Mouse (Mus musculus) hindbrain, embryonic 10.5 days (tissue): ENCODE measurements around the gene Olfr211. TPM values are rescaled to one million over a fixed set of nuclear protein-coding genes. Genes with fewer than 3 reads are reported as not detected.

Experiments used
- DNase-seq: peaks from one replicate; pipeline ENCODE4 v3.0.0-alpha.2; 2017; ENCODE audit warnings: low spot score
- H3K27ac ChIP-seq: fragments of 300-500 bp; sonication (generic); 2 replicates; pipeline ENCODE4 v1.5.1; 2016; ENCODE audit warnings: mild to moderate bottlenecking, moderate library complexity
- H3K27me3 ChIP-seq: fragments of 300-500 bp; sonication (generic); 2 replicates; pipeline ENCODE4 v1.6.1; 2016; ENCODE audit warnings: mild to moderate bottlenecking; ENCODE audit not compliant: poor library complexity, insufficient read depth, severe bottlenecking
- H3K36me3 ChIP-seq: fragments of 300-500 bp; sonication (generic); 2 replicates; pipeline ENCODE4 v1.6.1; 2016; ENCODE audit warnings: mild to moderate bottlenecking, moderate library complexity
- H3K4me1 ChIP-seq: fragments of 300-500 bp; sonication (generic); replicated peaks from 2 replicates; pipeline ENCODE4 v1.6.1; 2016; ENCODE audit warnings: mild to moderate bottlenecking
- H3K4me3 ChIP-seq: fragments of 300-500 bp; sonication (generic); 2 replicates; pipeline ENCODE4 v1.5.1; 2016; ENCODE audit warnings: mild to moderate bottlenecking, moderate library complexity
- H3K9me3 ChIP-seq: fragments of 300-500 bp; sonication (generic); 2 replicates; pipeline ENCODE4 v1.6.1; 2016; ENCODE audit warnings: mild to moderate bottlenecking, moderate library complexity
- WGBS: fragments of 180-500 bp; shearing (Covaris S2); methylation state at CpG from one replicate; pipeline ENCODE4 v1.1.7; 2016; 5-methylcytosine and 5-hydroxymethylcytosine counted together
- polyA plus RNA-seq: library from polyadenylated mRNA; unstranded; fragments of >200 nt; fragmentation: Nextera tagmentation; extraction: Ambion mirVana; gene quantifications from 2 replicates; pipeline ENCODE4 v1.2.1, GENCODE M21; 2016

Olfr211 gene
- polyA plus RNA-seq, result not detected in 2 replicates

DNA sequence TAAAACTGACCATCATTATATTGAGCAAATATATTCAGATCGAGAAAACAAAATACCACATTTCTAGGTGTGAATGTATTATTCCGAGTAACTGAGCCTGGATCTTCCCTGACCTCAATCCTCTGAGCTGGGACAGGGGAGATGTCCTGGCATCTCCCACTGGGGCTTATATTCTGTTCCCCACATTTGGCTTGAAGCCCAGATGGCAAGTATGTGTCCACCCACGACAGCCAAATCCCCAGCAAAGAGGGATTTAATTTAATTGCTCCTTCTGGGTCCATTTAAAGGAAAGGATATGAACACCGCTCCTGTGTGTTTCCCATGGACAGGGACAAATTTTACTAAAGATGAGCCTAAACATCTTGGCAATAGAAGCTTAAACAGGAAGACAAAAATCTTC is at the start of gene Olfr211:
Olfr211 (plus strand) TSS at position 301 of the 400 bp plus-strand sequence.
- Histone ChIP-seq H3K4me1 (peaks cover 6% of the 10 kb centered on the region), H3K27me3 (no peaks in the 10 kb centered on the region), H3K27ac (no peak within 1 kb of the TSS), H3K36me3 (no peaks in the 10 kb centered on the region), H3K9me3 (no peaks in the 10 kb centered on the region), H3K4me3 (no peak within 1 kb of the TSS)
- no peak for DNase-seq
- 81% methylated on average over 4 of the region's 4 CpGs for WGBS

DNA sequence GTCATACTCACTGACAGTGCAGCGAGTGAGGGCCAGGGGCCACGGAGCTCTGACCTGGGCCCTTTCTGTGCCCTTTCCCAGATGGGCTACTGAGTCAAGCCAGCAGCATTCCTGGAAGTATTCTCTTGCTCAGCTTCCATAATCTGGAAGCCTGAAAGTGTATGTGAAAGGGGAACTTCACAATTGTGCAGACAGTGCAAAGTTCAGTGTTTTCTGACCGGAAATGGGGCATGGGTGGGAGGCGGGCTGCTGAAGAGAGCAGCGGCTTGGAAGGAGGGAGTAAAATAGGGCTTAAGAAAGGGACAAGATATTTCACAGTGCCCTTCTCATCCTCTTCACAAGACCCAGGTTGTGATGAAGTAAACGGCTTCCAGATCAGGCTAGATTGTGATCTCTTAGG is 49.4 kb upstream of the Olfr211 start:
- H3K27me3 ChIP-seq, result no peaks in the 10 kb centered on the region
- H3K36me3 ChIP-seq, result no peaks in the 10 kb centered on the region
- H3K4me3 ChIP-seq, result no peak overlapping the region
- no peak overlapping the region for H3K27ac ChIP-seq
- 91% methylated on average over 6 of the region's 6 CpGs for WGBS
- H3K9me3 ChIP-seq, result no peaks in the 10 kb centered on the region
- H3K4me1 ChIP-seq, result no peaks in the 10 kb centered on the region
- no peak for DNase-seq

DNA sequence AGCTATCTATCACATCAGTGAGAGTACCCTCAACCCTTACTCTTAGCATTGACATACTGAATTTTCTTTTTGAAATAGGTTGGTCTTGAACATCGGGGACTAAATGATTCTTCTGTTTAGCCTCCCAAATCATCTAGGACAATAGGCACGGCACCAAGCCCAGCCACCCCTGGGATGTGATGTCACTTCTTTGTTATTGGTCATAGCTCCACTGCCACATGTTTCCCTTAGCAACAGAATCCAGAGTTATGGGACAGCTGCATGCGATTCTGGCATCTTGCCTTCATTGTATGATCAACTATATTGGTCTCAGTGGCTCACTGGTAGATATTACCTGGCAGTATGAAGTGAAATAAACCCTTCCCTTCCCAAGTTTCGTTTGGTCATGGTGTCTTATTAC is 48.4 kb upstream of the Olfr211 start:
- DNase-seq, result no peak
- no peak overlapping the region for H3K4me3 ChIP-seq
- WGBS, result 76% methylated on average over 4 of the region's 4 CpGs
- no peaks in the 10 kb centered on the region for H3K9me3 ChIP-seq
- no peak overlapping the region for H3K27ac ChIP-seq
- no peaks in the 10 kb centered on the region for H3K27me3 ChIP-seq
- no peaks in the 10 kb centered on the region for H3K36me3 ChIP-seq
- H3K4me1 ChIP-seq, result no peaks in the 10 kb centered on the region

DNA sequence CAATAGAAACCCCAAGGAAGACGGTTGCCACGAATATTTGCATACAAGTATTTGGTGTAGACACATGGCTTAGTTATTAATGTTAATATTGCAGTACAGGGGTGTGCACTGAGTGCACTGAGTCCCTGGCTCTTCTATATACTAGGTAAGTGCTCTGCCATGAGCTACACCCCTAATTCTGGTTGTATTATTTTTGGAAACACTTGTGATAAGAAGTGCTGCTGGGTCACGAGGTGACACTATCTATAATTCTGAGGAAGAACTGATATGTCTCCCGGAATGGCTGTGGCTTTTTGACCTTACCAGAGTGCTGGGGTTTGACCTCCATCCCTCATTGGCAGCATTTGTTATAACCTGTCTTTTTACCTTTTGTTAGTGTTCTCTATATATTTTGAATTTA is 48.0 kb upstream of the Olfr211 start:
- Histone ChIP-seq H3K4me1 (no peaks in the 10 kb centered on the region), H3K9me3 (no peaks in the 10 kb centered on the region), H3K36me3 (no peaks in the 10 kb centered on the region), H3K27ac (no peak overlapping the region), H3K27me3 (no peaks in the 10 kb centered on the region), H3K4me3 (no peak overlapping the region)
- no peak for DNase-seq
- WGBS, result 89% methylated on average over 4 of the region's 4 CpGs

DNA sequence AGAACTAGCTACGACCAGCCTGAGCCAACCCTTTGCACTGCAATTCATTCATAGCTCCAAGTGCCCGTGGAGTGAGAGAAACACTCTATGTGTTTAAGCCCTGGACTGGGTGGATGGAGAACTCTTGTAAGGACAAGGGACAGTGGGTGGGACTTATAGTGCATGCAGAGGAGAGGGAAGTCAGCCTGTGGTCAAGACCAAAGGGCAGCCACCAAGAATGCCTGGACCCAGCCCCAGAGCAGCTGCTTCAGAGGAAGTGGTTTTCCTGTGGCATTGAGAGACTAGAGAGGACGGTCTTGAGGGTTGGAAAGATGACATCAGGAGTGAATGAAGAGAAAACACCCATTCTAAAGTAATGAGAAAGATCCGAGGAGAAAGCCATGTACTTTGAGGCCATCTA is 33.1 kb upstream of the Olfr211 start:
- DNase-seq, result no peak
- H3K9me3 ChIP-seq, result no peaks in the 10 kb centered on the region
- no peaks in the 10 kb centered on the region for H3K36me3 ChIP-seq
- peaks cover 11% of the 10 kb centered on the region for H3K4me1 ChIP-seq
- H3K27ac ChIP-seq, result no peak overlapping the region
- WGBS, result 79% methylated on average over 4 of the region's 4 CpGs
- peaks cover 27% of the 10 kb centered on the region for H3K27me3 ChIP-seq
- no peak overlapping the region for H3K4me3 ChIP-seq

DNA sequence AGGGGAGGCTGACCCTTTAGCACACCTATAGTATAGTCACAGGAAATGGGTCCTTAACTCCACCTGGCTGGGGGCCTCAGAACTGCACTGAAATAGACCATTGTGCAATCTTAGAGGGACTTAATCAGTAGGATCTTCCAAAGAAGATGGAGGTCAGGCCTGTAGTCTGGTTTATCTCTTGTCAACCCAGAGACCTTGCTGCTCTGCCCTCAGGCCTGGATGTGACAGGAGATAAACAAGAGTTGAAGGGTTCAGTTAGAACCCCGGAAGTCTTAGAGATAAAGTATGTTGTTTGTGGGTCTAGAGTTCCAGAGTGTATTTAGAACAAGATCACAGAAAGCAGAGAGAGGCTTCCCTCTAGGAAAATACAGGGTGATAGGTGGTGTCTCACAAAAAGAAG is 32.4 kb upstream of the Olfr211 start:
- Histone ChIP-seq H3K27ac (no peak overlapping the region), H3K4me1 (peaks cover 15% of the 10 kb centered on the region), H3K27me3 (peaks cover 34% of the 10 kb centered on the region), H3K9me3 (no peaks in the 10 kb centered on the region), H3K4me3 (no peak overlapping the region), H3K36me3 (no peaks in the 10 kb centered on the region)
- no peak for DNase-seq
- 92% methylated on average over 1 of the region's 1 CpGs for WGBS

DNA sequence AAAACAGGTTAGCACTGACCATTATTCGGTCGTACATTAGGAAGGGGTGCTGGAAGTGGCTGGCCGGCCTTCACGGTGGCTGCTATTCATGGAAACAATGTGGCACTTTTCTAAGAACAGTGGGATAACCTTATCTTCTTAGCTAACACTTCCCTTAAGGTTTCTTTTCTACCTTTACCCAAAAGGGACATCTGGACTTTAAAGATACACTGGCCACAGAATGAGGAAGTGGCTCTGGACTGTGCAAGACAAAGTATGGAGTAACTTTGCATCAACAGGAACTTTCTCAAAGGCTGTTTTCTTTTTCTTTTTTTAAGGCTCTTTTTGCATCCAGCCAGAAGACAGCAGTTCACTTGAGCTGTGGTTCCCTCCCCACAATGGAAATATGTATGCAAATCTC is 30.2 kb upstream of the Olfr211 start:
- Histone ChIP-seq H3K4me1 (peaks cover 15% of the 10 kb centered on the region), H3K9me3 (no peaks in the 10 kb centered on the region), H3K36me3 (no peaks in the 10 kb centered on the region), H3K4me3 (no peak overlapping the region), H3K27ac (no peak overlapping the region), H3K27me3 (peaks cover 41% of the 10 kb centered on the region)
- WGBS, result 84% methylated on average over 4 of the region's 4 CpGs
- no peak for DNase-seq

DNA sequence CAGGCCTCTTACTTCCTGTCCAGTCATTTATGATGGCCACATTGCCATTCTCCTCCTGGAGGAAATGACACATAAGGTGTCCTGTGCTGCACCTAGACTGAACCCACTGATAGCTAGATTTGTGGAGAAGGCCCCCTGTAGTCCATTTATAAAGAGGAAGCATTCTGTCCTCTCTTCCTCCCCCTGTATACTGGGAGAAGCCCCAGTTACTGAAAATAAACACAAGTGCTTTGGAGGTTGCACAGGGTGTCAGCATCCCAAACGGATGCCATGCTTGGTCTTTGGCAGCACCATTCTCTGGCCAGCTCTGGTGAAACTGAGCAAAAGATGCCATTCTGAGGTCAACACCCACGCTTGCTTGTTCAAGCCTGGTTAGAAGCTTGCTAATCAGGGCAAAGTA is 29.7 kb upstream of the Olfr211 start:
- H3K27ac ChIP-seq, result no peak overlapping the region
- 84% methylated on average over 2 of the region's 2 CpGs for WGBS
- no peaks in the 10 kb centered on the region for H3K36me3 ChIP-seq
- peaks cover 41% of the 10 kb centered on the region for H3K27me3 ChIP-seq
- no peak overlapping the region for H3K4me3 ChIP-seq
- DNase-seq, result no peak
- H3K9me3 ChIP-seq, result no peaks in the 10 kb centered on the region
- peaks cover 15% of the 10 kb centered on the region for H3K4me1 ChIP-seq

DNA sequence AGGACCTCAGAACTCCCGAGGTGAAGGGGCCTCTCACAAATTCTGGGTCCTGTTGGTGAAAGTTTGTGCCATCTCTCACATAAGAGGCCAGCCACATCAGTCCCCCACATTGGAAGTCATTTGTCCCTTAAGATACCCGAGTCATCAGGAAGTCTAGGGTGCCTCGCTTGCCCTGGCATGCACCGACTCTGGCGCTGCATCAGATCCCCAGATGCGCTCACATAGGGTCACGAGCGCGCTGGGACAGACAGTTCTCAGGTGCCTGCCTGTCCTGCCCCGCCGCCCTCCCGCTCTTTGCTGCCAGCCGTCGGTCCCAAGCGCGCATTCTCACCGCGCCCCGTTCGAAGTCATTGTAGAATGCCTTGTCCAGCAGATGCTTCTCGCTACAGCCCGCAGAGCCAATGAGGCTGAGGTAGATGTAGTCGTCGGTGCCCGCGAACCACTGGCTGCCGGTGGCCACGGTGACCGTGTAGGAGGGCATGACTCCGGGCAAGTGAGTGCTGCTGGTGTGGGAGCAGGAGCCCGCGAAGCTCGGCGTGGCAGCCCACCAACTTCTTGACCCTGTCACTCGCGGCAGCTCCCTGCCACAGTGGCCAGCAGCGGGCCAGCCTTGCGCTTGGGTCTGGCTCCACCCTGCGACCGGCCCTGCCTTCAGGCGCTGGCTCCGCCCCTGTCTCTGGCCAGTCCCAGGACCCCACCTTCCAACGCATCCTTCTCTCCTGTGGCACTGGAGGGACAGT is 28.2 kb upstream of the Olfr211 start, which contains the start of gene Alox5:
Alox5 (minus strand) TSS at position 635 of the 740 bp plus-strand sequence.
- peak; percentile 51 for DNase-seq
- H3K4me1 ChIP-seq, result peaks cover 15% of the 10 kb centered on the region
- no peaks in the 10 kb centered on the region for H3K9me3 ChIP-seq
- H3K27ac ChIP-seq, result peak within 1 kb of the TSS; percentile 56; the same call in 1 of the 2 replicates
- peaks cover 41% of the 10 kb centered on the region for H3K27me3 ChIP-seq
- 2% methylated on average over 43 of the region's 43 CpGs for WGBS
- H3K36me3 ChIP-seq, result no peaks in the 10 kb centered on the region
- H3K4me3 ChIP-seq, result peak within 1 kb of the TSS; percentile 61

DNA sequence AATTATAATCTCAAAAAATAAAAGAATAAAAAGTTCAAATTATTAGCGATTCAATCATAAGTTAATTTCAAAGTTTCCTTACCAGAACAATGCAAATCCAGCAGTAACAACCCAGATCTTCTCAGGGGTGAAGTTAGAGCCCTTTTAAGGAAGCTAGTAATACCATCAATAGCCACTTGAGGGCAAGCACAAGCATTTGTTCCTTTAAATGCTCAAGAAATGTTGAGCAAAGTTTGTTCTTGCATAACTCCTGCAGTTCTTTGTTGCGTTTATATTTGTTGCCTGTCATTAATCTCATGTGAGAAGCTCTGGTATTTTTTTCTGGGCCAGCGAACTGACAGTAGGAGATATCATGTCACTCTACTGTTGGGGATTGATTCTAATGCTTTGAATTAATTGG is 20.8 kb upstream of the Olfr211 start:
- Histone ChIP-seq H3K4me1 (no peaks in the 10 kb centered on the region), H3K27me3 (no peaks in the 10 kb centered on the region), H3K27ac (no peak overlapping the region), H3K9me3 (no peaks in the 10 kb centered on the region), H3K36me3 (no peaks in the 10 kb centered on the region), H3K4me3 (no peak overlapping the region)
- DNase-seq, result no peak
- 41% methylated on average over 3 of the region's 3 CpGs for WGBS

DNA sequence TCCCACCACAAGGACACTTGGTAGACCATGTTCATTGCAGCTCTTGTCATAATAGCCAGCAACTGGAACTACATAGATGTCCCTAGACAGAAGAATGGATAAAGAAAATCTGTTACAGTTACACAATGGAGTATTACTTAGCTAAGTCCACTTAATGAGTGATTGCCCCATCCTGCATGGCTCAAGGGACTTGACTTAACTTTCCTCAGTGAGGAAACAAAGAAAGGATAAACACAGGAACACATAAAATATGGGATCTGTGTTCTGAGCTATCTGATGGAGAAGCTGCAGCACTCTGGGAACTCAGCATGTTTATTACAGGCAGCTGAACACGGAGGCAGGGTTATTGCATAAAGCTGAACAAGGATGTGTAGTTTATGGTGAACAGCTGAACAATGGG is 3.8 kb upstream of the Olfr211 start:
- Histone ChIP-seq H3K4me1 (no peaks in the 10 kb centered on the region), H3K27ac (no peak overlapping the region), H3K27me3 (no peaks in the 10 kb centered on the region), H3K9me3 (no peaks in the 10 kb centered on the region), H3K4me3 (no peak overlapping the region), H3K36me3 (no peaks in the 10 kb centered on the region)
- DNase-seq, result no peak
- 88% methylated on average over 1 of the region's 1 CpGs for WGBS

DNA sequence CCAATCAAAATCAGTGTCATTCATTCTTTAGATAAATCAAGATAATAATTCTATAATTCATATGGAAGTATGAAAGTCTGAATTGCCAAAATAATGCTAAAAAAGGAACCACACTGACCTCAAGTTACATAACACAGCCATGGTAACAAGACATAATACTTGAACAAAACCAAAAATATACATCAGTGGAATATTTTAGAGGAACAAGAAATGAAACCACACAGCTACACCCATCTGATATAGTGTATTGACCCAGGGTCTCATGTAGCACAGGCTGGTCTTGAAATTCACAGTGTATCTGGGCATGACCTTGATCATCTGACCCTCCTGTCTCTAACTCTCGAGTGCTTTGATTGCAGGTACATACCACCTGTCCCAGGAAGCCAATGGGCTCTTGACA is 2.1 kb upstream of the Olfr211 start:
- Histone ChIP-seq H3K4me3 (no peak overlapping the region), H3K4me1 (peaks cover 6% of the 10 kb centered on the region), H3K9me3 (no peaks in the 10 kb centered on the region), H3K27ac (no peak overlapping the region), H3K27me3 (no peaks in the 10 kb centered on the region), H3K36me3 (no peaks in the 10 kb centered on the region)
- 80% methylated on average over 1 of the region's 1 CpGs for WGBS
- no peak for DNase-seq

DNA sequence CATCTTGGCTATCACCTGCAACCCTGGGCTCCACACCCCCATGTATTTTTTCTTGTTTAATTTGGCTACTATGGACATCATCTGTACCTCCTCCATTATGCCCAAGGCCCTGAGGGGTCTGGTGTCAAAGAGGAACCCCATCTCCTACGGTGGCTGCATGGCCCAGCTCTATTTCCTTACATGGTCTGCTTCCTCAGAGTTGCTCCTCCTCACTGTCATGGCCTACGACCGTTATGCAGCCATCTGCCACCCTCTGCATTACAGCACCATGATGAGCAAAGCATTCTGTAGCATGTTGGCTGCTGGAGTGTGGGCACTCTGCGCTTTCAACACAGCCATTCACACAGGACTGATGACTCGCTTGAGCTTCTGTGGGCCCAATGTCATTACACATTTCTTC is 4.9 kb downstream of the Olfr211 start:
- no peak for DNase-seq
- Histone ChIP-seq H3K36me3 (no peaks in the 10 kb centered on the region), H3K27me3 (no peaks in the 10 kb centered on the region), H3K4me3 (no peak overlapping the region), H3K9me3 (no peaks in the 10 kb centered on the region), H3K4me1 (peaks cover 6% of the 10 kb centered on the region), H3K27ac (no peak overlapping the region)
- 88% methylated on average over 5 of the region's 5 CpGs for WGBS

DNA sequence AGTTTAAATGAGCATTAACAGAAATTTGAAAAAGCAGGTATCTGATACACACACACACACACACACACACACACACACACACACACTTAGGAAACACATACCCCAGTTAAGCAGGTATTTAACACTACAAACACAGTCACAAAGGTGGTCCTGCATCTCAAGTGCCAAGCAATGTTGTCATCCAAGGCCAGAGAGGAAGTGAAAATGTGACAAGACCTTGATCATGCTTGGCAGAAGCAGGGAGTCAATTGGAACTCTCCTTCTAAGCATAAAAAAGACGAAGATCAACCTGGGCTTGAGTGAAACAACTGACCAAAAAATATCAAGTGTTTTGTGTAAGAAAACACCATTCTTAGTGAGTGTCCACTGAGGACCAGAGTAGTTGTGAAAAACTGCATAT is 7.1 kb downstream of the Olfr211 start:
- H3K27me3 ChIP-seq, result no peaks in the 10 kb centered on the region
- H3K4me1 ChIP-seq, result no peaks in the 10 kb centered on the region
- H3K9me3 ChIP-seq, result no peaks in the 10 kb centered on the region
- H3K4me3 ChIP-seq, result no peak overlapping the region
- no peak overlapping the region for H3K27ac ChIP-seq
- 79% methylated on average over 1 of the region's 1 CpGs for WGBS
- H3K36me3 ChIP-seq, result no peaks in the 10 kb centered on the region
- no peak for DNase-seq
